Mouse (Mus musculus): ENCODE data around the gene Spop. TPM values are rescaled to one million over a fixed set of nuclear protein-coding genes. Genes with fewer than 3 reads are reported as not detected.
"Not testable (repeated sequence)": the region's sequence is repeated elsewhere in the genome, so short reads cannot be mapped to it uniquely, and the experiment has no call there.

Spop gene
- polyA plus RNA-seq, 1 experiment from 2014 or later = 233 TPM

DNA sequence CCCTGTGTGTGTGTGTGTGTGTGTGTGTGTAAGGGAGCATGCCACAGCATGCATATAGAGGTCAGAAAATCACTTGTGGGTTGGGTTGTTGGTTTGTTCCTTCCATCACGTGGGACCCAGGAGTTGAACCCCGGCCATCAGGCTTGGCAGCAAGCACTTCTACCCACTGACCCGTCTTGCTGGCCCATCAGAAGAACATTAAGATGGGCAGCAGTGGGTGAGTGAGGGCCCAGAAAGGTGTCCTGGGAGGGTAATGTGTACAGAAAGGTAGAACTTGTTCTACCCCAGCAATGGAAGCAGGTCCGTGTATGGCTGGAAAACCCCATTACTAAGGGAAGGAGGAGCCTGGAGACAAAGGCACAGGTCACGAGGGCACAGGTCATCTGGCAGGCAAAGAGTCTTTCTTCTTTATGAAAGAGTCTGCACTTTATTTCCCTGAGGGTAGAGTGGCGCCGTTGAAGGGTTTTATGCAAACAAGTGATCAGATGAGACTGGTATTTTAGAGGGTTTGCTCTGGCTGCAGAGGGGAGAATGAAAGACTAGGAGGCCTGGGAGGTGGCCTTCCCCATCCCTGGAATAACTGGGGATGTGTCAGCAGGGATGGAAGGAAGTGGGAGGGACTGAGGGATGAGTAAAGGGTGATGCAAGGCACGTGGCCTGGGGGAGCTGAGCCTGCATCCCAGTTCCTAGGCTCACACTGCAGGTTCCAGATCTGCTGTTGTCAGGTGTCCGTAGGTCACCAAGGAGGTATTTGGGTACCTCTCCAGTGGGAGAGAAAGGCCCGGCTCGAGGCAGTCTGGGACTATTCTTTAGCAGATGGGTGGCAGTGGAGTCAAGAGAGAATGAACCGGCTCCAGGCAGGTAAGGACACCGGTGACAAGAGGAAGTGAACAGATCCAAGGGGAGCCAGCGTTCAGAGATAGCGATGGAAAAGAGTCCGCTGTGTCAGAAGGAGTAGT, 10.2 kb upstream of the Spop start:
- no peak for ATAC-seq (ENCODE audit: low FRiP score)
- peaks cover 2% of the 10 kb centered on the region; the same call in 1 of the 2 replicates for H3K27me3 ChIP-seq (replicated peaks)
- WGBS = 67% methylated on average over 16 of the region's 16 CpGs
- H3K36me3 ChIP-seq = no peaks in the 10 kb centered on the region
- no peak overlapping the region for H3K9ac ChIP-seq (replicated peaks)
- H3K4me3 ChIP-seq (replicated peaks) = no peak overlapping the region
- no peak overlapping the region for H3K27ac ChIP-seq (replicated peaks)
- no peaks in the 10 kb centered on the region for H3K9me3 ChIP-seq (replicated peaks)
- no peak overlapping the region for H3K4me2 ChIP-seq
- 0 out of 2 replicates have a peak, but pooled peaks cover 4% of the 10 kb centered on the region for H3K4me1 ChIP-seq

DNA sequence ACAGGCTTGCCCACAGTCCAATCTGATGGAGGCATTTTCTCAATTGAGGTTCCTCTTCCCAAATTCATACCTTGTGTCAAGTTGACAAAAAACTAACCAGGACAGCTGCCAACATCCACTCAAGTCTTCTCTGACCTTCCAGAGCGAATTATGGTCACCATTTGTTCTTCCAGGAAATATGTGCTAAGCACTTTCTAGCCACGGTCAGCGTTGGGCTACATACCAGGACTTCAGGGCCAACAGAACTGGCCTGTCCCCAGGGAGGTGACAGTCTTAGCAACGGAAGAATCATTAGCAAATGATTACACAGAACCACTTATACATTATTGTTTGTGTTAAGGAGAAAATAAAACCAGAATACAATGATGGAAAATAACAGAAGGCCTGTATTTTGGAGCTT, 8.1 kb upstream of the Spop start:
- no peak overlapping the region for H3K4me2 ChIP-seq
- no peak overlapping the region for H3K27ac ChIP-seq (replicated peaks)
- H3K4me3 ChIP-seq (replicated peaks) = no peak overlapping the region
- H3K27me3 ChIP-seq (replicated peaks) = no peaks in the 10 kb centered on the region
- no peaks in the 10 kb centered on the region for H3K9me3 ChIP-seq (replicated peaks)
- no peaks in the 10 kb centered on the region for H3K4me1 ChIP-seq
- H3K36me3 ChIP-seq = no peaks in the 10 kb centered on the region
- H3K9ac ChIP-seq (replicated peaks) = no peak overlapping the region
- 81% methylated on average over 4 of the region's 4 CpGs for WGBS
- ATAC-seq (ENCODE audit: low FRiP score) = no peak

DNA sequence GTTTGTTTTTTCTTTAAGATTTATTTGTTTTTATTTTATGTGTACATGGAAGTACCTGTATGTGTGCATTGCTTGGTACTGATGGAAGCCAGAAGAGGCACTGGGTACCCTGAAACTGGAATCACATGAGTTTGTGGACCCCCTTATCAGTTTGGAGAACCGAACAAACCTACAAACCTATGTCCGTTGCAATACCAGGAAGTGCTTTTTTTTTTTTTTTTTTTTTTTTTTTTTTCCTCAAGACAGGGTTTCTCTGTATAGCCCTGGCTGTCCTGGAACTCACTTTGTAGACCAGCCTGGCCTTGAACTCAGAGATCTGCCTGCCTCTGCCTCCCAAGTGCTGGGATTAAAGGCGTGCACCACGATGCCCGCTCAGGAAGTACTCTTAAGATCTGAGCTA, 7.5 kb upstream of the Spop start:
- H3K9me3 ChIP-seq (replicated peaks); H3K27me3 ChIP-seq (replicated peaks); ATAC-seq (ENCODE audit: low FRiP score); H3K36me3 ChIP-seq; H3K4me3 ChIP-seq (replicated peaks); H3K4me2 ChIP-seq; H3K27ac ChIP-seq (replicated peaks); H3K9ac ChIP-seq (replicated peaks); H3K4me1 ChIP-seq: not testable (repeated sequence)
- 95% methylated on average over 5 of the region's 5 CpGs for WGBS

GRCm38 (mm10) chr11:95409450-95410112, 4.3 kb upstream of the Spop start:
- 88% methylated on average over 10 of the region's 10 CpGs for WGBS
- no peak overlapping the region for H3K27ac ChIP-seq (replicated peaks)

GRCm38 (mm10) chr11:95411453-95412013, 2.3 kb upstream of the Spop start:
- peak overlapping the region; percentile 51; the same call in 1 of the 2 replicates for H3K27ac ChIP-seq (replicated peaks)
- H3K4me2 ChIP-seq = no peak overlapping the region
- 60% methylated on average over 6 of the region's 6 CpGs for WGBS
- H3K4me3 ChIP-seq (replicated peaks) = no peak overlapping the region
- H3K27me3 ChIP-seq (replicated peaks) = no peaks in the 10 kb centered on the region
- H3K9ac ChIP-seq (replicated peaks) = no peak overlapping the region
- no peak for ATAC-seq (ENCODE audit: low FRiP score)
- no peaks in the 10 kb centered on the region for H3K9me3 ChIP-seq (replicated peaks)
- H3K36me3 ChIP-seq = no peaks in the 10 kb centered on the region
- H3K4me1 ChIP-seq = peaks cover 19% of the 10 kb centered on the region

More at GRCm38 (mm10) chr11:95409450-95410112, 4.3 kb upstream of the Spop start:
- H3K9ac ChIP-seq (replicated peaks) = no peak overlapping the region
- H3K36me3 ChIP-seq = no peaks in the 10 kb centered on the region
- H3K4me3 ChIP-seq (replicated peaks) = no peak overlapping the region
- no peak overlapping the region for H3K4me2 ChIP-seq
- no peaks in the 10 kb centered on the region for H3K9me3 ChIP-seq (replicated peaks)
- no peaks in the 10 kb centered on the region for H3K27me3 ChIP-seq (replicated peaks)
- no peak for ATAC-seq (ENCODE audit: low FRiP score)
- 0 out of 2 replicates have a peak, but pooled peaks cover 2% of the 10 kb centered on the region for H3K4me1 ChIP-seq

- Histone ChIP-seq H3K4me1 (peaks cover 26% of the 10 kb centered on the region), H3K9ac (replicated peaks) (no peak overlapping the region), H3K36me3 (no peaks in the 10 kb centered on the region), H3K4me3 (replicated peaks) (no peak overlapping the region), H3K9me3 (replicated peaks) (no peaks in the 10 kb centered on the region), H3K27ac (replicated peaks) (no peak overlapping the region), H3K4me2 (no peak overlapping the region), H3K27me3 (replicated peaks) (no peaks in the 10 kb centered on the region)
- ATAC-seq (ENCODE audit: low FRiP score) = no peak
- 90% methylated on average over 3 of the region's 3 CpGs for WGBS
Measured at GRCm38 (mm10) chr11:95412615-95413014, 1.3 kb upstream of the Spop start.

GRCm38 (mm10) chr11:95414536-95415161, 769 bp downstream of the Spop start:
- under 1% methylated on average over 28 of the region's 28 CpGs for WGBS
- peak; percentile 89 for ATAC-seq (ENCODE audit: low FRiP score)

GRCm38 (mm10) chr11:95415931-95416330, 2.1 kb downstream of the Spop start:
- H3K4me2 ChIP-seq = peak overlapping the region; percentile 76
- no peaks in the 10 kb centered on the region for H3K36me3 ChIP-seq
- no peak for ATAC-seq (ENCODE audit: low FRiP score)
- H3K27me3 ChIP-seq (replicated peaks) = no peaks in the 10 kb centered on the region
- H3K4me1 ChIP-seq = peaks cover 27% of the 10 kb centered on the region
- no peak overlapping the region for H3K9ac ChIP-seq (replicated peaks)
- H3K4me3 ChIP-seq (replicated peaks) = no peak overlapping the region
- H3K9me3 ChIP-seq (replicated peaks) = no peaks in the 10 kb centered on the region
- no peak overlapping the region for H3K27ac ChIP-seq (replicated peaks)

More at GRCm38 (mm10) chr11:95414536-95415161, 769 bp downstream of the Spop start:
- Histone ChIP-seq H3K27me3 (replicated peaks) (no peaks in the 10 kb centered on the region), H3K36me3 (no peaks in the 10 kb centered on the region), H3K27ac (replicated peaks) (peak overlapping the region; percentile 95), H3K4me2 (peak overlapping the region; percentile 76), H3K9me3 (replicated peaks) (no peaks in the 10 kb centered on the region), H3K4me3 (replicated peaks) (peak overlapping the region; percentile 64), H3K4me1 (peaks cover 27% of the 10 kb centered on the region), H3K9ac (replicated peaks) (peak overlapping the region; percentile 76)

DNA sequence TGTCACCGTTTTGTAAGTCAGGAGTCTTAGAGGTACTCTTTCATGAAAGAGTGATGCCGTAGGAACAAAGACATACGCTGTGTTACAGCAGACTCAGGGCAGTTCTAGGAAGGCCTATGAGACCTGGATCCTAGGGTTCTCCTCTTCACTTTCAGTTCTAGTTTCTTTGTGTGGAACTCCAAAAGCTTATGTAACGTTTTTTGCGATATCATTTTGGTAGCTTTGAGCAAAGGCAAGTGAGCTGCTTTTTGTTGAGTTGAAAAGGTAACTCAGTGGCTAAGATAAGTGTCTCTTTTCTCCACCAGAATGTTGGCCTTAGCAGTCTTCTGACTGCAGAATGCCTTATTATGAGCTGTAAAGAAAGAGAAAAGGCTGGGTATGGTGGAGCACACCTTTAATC, 3.5 kb downstream of the Spop start:
- WGBS = 87% methylated on average over 5 of the region's 5 CpGs
- no peak overlapping the region for H3K9ac ChIP-seq (replicated peaks)
- ATAC-seq (ENCODE audit: low FRiP score) = no peak
- no peak overlapping the region for H3K4me3 ChIP-seq (replicated peaks)
- no peaks in the 10 kb centered on the region for H3K9me3 ChIP-seq (replicated peaks)
- 0 out of 2 replicates have a peak overlapping the region, but pooled peaks have one; percentile 3 for H3K4me2 ChIP-seq
- H3K27me3 ChIP-seq (replicated peaks) = no peaks in the 10 kb centered on the region
- peaks cover 25% of the 10 kb centered on the region for H3K4me1 ChIP-seq
- H3K27ac ChIP-seq (replicated peaks) = no peak overlapping the region
- no peaks in the 10 kb centered on the region for H3K36me3 ChIP-seq

- H3K4me1 ChIP-seq = peaks cover 13% of the 10 kb centered on the region
- H3K27me3 ChIP-seq (replicated peaks) = no peaks in the 10 kb centered on the region
- no peaks in the 10 kb centered on the region for H3K36me3 ChIP-seq
- H3K9me3 ChIP-seq (replicated peaks) = no peaks in the 10 kb centered on the region
- ATAC-seq (ENCODE audit: low FRiP score) = no peak
- H3K4me3 ChIP-seq (replicated peaks) = no peak overlapping the region
- 82% methylated on average over 2 of the region's 2 CpGs for WGBS
- H3K4me2 ChIP-seq = no peak overlapping the region
- H3K27ac ChIP-seq (replicated peaks) = no peak overlapping the region
- no peak overlapping the region for H3K9ac ChIP-seq (replicated peaks)
Measured at GRCm38 (mm10) chr11:95420880-95421435, 7.1 kb downstream of the Spop start.

DNA sequence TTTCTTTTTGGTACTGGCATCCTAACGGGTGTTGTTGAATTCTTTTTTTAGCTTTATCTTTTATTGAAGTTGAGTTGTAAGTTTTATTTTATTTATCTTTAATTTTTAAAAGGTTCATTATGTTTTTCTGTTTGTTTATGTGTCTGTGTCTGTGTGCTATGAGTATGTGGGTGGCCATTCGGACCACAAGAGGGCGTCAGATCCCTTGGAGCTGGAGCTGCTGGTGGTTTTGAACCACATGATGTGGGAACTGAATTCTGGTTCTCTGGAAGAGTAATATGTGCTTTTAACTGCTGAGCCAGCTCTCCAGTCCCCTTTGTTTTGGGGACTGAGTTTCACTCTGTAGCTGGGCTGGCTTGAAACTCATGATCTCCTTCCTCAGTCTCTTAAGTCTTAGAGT, 9.6 kb downstream of the Spop start:
- no peak overlapping the region for H3K27ac ChIP-seq (replicated peaks)
- ATAC-seq (ENCODE audit: low FRiP score) = no peak
- H3K4me2 ChIP-seq = no peak overlapping the region
- H3K4me1 ChIP-seq = no peaks in the 10 kb centered on the region
- H3K4me3 ChIP-seq (replicated peaks) = no peak overlapping the region
- no peak overlapping the region for H3K9ac ChIP-seq (replicated peaks)
- no peaks in the 10 kb centered on the region for H3K36me3 ChIP-seq
- WGBS = 84% methylated on average over 3 of the region's 3 CpGs
- H3K9me3 ChIP-seq (replicated peaks) = no peaks in the 10 kb centered on the region
- H3K27me3 ChIP-seq (replicated peaks) = no peaks in the 10 kb centered on the region

Data from neural tube, embryonic 15.5 days (tissue).